Mouse (Mus musculus) bone marrow macrophage, adult 2 months (primary cell): Measurements from ENCODE around the gene Nrn1.

Experiments
- CTCF ChIP-seq: IDR thresholded peaks from 2 replicates; pipeline ENCODE4 v1.5.1; 2012; ENCODE audit warnings: low read depth, mild to moderate bottlenecking, low read length, moderate library complexity
- POLR2A ChIP-seq: IDR thresholded peaks from 2 replicates; pipeline ENCODE4 v1.6.1; 2012; ENCODE audit warnings: mild to moderate bottlenecking, low read depth, low read length, borderline replicate concordance

GRCm38 (mm10) chr13:36750056-36750455, 15.1 kb upstream of the Nrn1 start:
- no peak for TF ChIP-seq CTCF
- no peak for TF ChIP-seq POLR2A
